Mouse (Mus musculus) forebrain, embryonic 15.5 days (tissue): ENCODE data around the gene Uimc1. TPM values are rescaled to one million over a fixed set of nuclear protein-coding genes. Genes with fewer than 3 reads are reported as not detected.

Source experiments
- ATAC-seq: fragments of 200-750 bp; cut with Nextera tagmentation; replicated peaks from 2 replicates; pipeline ENCODE4 v1.8.0; 2017; ENCODE audit warnings: mild to moderate bottlenecking, moderate TSS enrichment, moderate library complexity
- H3K27ac ChIP-seq: fragments of 300-500 bp; sonication (generic); replicated peaks from 2 replicates; pipeline ENCODE4 v1.5.1; 2015; ENCODE audit warnings: mild to moderate bottlenecking, inconsistent platforms
- H3K27me3 ChIP-seq: fragments of 300-500 bp; sonication (generic); 2 replicates; pipeline ENCODE4 v1.6.1; 2015; ENCODE audit warnings: inconsistent platforms
- H3K36me3 ChIP-seq: fragments of 300-500 bp; sonication (generic); 2 replicates; pipeline ENCODE4 v1.6.1; 2015; ENCODE audit warnings: mild to moderate bottlenecking, inconsistent platforms
- H3K4me1 ChIP-seq: fragments of 300-500 bp; sonication (generic); 2 replicates; pipeline ENCODE4 v1.6.1; 2015; ENCODE audit warnings: inconsistent platforms
- H3K4me2 ChIP-seq: fragments of 300-500 bp; sonication (generic); replicated peaks from 2 replicates; pipeline ENCODE4 v1.6.1; 2015; ENCODE audit warnings: mild to moderate bottlenecking, inconsistent platforms
- H3K4me3 ChIP-seq: fragments of 300-500 bp; sonication (generic); 2 replicates; pipeline ENCODE4 v1.5.1; 2015; ENCODE audit warnings: mild to moderate bottlenecking, inconsistent platforms
- H3K9ac ChIP-seq: fragments of 300-500 bp; sonication (generic); replicated peaks from 2 replicates; pipeline ENCODE4 v1.6.1; 2015; ENCODE audit warnings: mild to moderate bottlenecking, inconsistent platforms
- H3K9me3 ChIP-seq: fragments of 300-500 bp; sonication (generic); 2 replicates; pipeline ENCODE4 v1.6.1; 2016; ENCODE audit warnings: inconsistent platforms
- WGBS: fragments of 180-500 bp; shearing (Covaris S2); methylation state at CpG from one replicate; pipeline ENCODE4 v1.1.7; 2015; ENCODE audit warnings: mixed read lengths; 5-methylcytosine and 5-hydroxymethylcytosine counted together
- polyA plus RNA-seq: library from polyadenylated mRNA; unstranded; fragments of >200 nt; fragmentation: Nextera tagmentation; extraction: Ambion mirVana; gene quantifications from 2 replicates; pipeline ENCODE4 v1.2.1, GENCODE M21; 2015

Uimc1 gene
- polyA plus RNA-seq, 1 experiment from 2014 or later = 23.9 TPM

GRCm38 (mm10) chr13:55022715-55023114, 77.4 kb downstream of the Uimc1 start:
- Histone ChIP-seq H3K27me3 (no peaks in the 10 kb centered on the region), H3K9me3 (no peaks in the 10 kb centered on the region), H3K36me3 (peaks cover 6% of the 10 kb centered on the region; the same call in 1 of the 2 replicates), H3K4me2 (no peak overlapping the region), H3K4me1 (no peaks in the 10 kb centered on the region), H3K27ac (no peak overlapping the region), H3K4me3 (no peak overlapping the region), H3K9ac (no peak overlapping the region)
- 83% methylated on average over 9 of the region's 9 CpGs for WGBS
- ATAC-seq = no peak

DNA sequence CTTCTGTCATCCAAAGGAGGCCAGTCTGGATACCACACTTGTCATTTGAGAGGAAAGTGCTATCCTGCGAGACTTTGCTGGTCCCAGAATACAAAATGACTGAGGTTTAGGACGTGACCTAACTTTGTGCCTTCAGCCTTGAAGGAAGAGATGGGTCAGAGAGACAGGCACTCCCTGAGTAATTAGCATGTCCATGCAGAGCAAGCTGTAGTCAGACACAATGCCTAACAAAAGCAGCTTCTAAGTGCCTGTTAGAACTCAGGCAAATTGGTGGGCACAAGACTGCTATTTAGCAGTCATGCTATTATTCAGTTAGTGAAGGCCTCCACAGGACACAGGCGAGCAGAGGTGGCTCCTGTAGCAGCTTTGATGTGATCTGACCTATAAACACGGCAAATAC, 77.8 kb downstream of the Uimc1 start:
- WGBS = 40% methylated on average over 4 of the region's 4 CpGs

GRCm38 (mm10) chr13:55021194-55021779, 78.8 kb downstream of the Uimc1 start, which contains the start of gene Hk3:
TSS of gene Hk3 (minus strand) at chr13:55021385.
- ATAC-seq = no peak
- WGBS = 90% methylated on average over 13 of the region's 13 CpGs
- H3K9me3 ChIP-seq = no peaks in the 10 kb centered on the region
- no peaks in the 10 kb centered on the region for H3K4me1 ChIP-seq
- no peak within 1 kb of the TSS for H3K27ac ChIP-seq
- H3K4me3 ChIP-seq = no peak within 1 kb of the TSS
- no peak within 1 kb of the TSS for H3K9ac ChIP-seq
- peaks cover 4% of the 10 kb centered on the region; the same call in 1 of the 2 replicates for H3K36me3 ChIP-seq
- no peak within 1 kb of the TSS for H3K4me2 ChIP-seq
- no peaks in the 10 kb centered on the region for H3K27me3 ChIP-seq

More for the DNA sequence above, 77.8 kb downstream of the Uimc1 start:
- Histone ChIP-seq H3K4me1 (no peaks in the 10 kb centered on the region), H3K4me2 (no peak overlapping the region), H3K27ac (no peak overlapping the region), H3K36me3 (peaks cover 4% of the 10 kb centered on the region; the same call in 1 of the 2 replicates), H3K27me3 (no peaks in the 10 kb centered on the region), H3K9me3 (no peaks in the 10 kb centered on the region), H3K4me3 (no peak overlapping the region), H3K9ac (no peak overlapping the region)
- ATAC-seq = no peak

DNA sequence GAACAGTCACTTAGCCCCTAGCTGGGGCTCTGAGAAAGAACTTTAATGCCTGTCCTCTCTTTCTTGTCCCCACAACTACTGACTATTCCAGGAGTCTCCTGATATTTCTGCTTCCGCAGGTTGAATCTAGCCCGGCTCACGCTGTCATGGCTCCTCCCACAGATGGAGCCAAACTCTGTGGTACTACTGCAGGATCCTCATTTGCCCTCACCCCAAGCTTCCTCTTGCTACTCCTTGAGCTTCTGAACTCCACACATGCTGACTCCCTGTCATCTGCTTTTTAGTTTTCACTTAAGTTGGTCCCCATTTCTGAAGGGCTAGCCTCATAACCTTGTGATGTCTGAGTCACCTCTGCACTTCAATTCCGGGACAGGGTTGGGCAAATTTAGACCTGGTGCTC, 80.0 kb downstream of the Uimc1 start:
- Histone ChIP-seq H3K4me2 (no peak overlapping the region), H3K4me3 (no peak overlapping the region), H3K9me3 (no peaks in the 10 kb centered on the region), H3K9ac (no peak overlapping the region), H3K4me1 (no peaks in the 10 kb centered on the region), H3K36me3 (no peaks in the 10 kb centered on the region), H3K27me3 (no peaks in the 10 kb centered on the region), H3K27ac (no peak overlapping the region)
- no peak for ATAC-seq
- WGBS = 94% methylated on average over 4 of the region's 4 CpGs

GRCm38 (mm10) chr13:55019181-55019580, 80.9 kb downstream of the Uimc1 start:
- ATAC-seq = no peak
- no peaks in the 10 kb centered on the region for H3K4me1 ChIP-seq
- H3K4me3 ChIP-seq = no peak overlapping the region
- H3K9me3 ChIP-seq = no peaks in the 10 kb centered on the region
- H3K27ac ChIP-seq = no peak overlapping the region
- H3K36me3 ChIP-seq = no peaks in the 10 kb centered on the region
- no peak overlapping the region for H3K4me2 ChIP-seq
- WGBS = 75% methylated on average over 3 of the region's 3 CpGs
- no peaks in the 10 kb centered on the region for H3K27me3 ChIP-seq
- H3K9ac ChIP-seq = no peak overlapping the region

- H3K36me3 ChIP-seq = no peaks in the 10 kb centered on the region
- H3K9ac ChIP-seq = no peak overlapping the region
- no peak overlapping the region for H3K4me2 ChIP-seq
- no peak overlapping the region for H3K4me3 ChIP-seq
- no peak overlapping the region for H3K27ac ChIP-seq
- H3K4me1 ChIP-seq = no peaks in the 10 kb centered on the region
- no peak for ATAC-seq
- H3K27me3 ChIP-seq = no peaks in the 10 kb centered on the region
- 89% methylated on average over 9 of the region's 9 CpGs for WGBS
- no peaks in the 10 kb centered on the region for H3K9me3 ChIP-seq
These were observed 81.4 kb downstream of the Uimc1 start for GRCm38 (mm10) chr13:55018700-55019099.

GRCm38 (mm10) chr13:55017898-55018599, 82.1 kb downstream of the Uimc1 start:
- no peaks in the 10 kb centered on the region for H3K4me1 ChIP-seq
- no peak overlapping the region for H3K4me3 ChIP-seq
- no peak overlapping the region for H3K27ac ChIP-seq
- no peak overlapping the region for H3K4me2 ChIP-seq
- no peak overlapping the region for H3K9ac ChIP-seq
- H3K9me3 ChIP-seq = no peaks in the 10 kb centered on the region
- H3K36me3 ChIP-seq = no peaks in the 10 kb centered on the region
- WGBS = 82% methylated on average over 8 of the region's 8 CpGs
- H3K27me3 ChIP-seq = no peaks in the 10 kb centered on the region
- no peak for ATAC-seq

GRCm38 (mm10) chr13:55017154-55017897, 82.8 kb downstream of the Uimc1 start:
- Histone ChIP-seq H3K9me3 (no peaks in the 10 kb centered on the region), H3K4me1 (no peaks in the 10 kb centered on the region), H3K4me2 (no peak overlapping the region), H3K36me3 (no peaks in the 10 kb centered on the region), H3K4me3 (no peak overlapping the region), H3K27ac (no peak overlapping the region), H3K27me3 (no peaks in the 10 kb centered on the region), H3K9ac (no peak overlapping the region)
- 88% methylated on average over 12 of the region's 12 CpGs for WGBS
- no peak for ATAC-seq

GRCm38 (mm10) chr13:55014451-55014850, 85.6 kb downstream of the Uimc1 start:
- WGBS = 62% methylated on average over 9 of the region's 9 CpGs
- no peak overlapping the region for H3K4me2 ChIP-seq

GRCm38 (mm10) chr13:55013702-55014344, 86.3 kb downstream of the Uimc1 start:
- H3K4me1 ChIP-seq = peaks cover 4% of the 10 kb centered on the region; the same call in 1 of the 2 replicates
- no peak overlapping the region for H3K4me3 ChIP-seq
- H3K27me3 ChIP-seq = no peaks in the 10 kb centered on the region
- H3K36me3 ChIP-seq = no peaks in the 10 kb centered on the region
- H3K9ac ChIP-seq = no peak overlapping the region
- no peak overlapping the region for H3K27ac ChIP-seq
- H3K9me3 ChIP-seq = no peaks in the 10 kb centered on the region
- 26% methylated on average over 9 of the region's 9 CpGs for WGBS
- ATAC-seq = no peak
- H3K4me2 ChIP-seq = no peak overlapping the region

More at GRCm38 (mm10) chr13:55014451-55014850, 85.6 kb downstream of the Uimc1 start:
- Histone ChIP-seq H3K4me1 (peaks cover 4% of the 10 kb centered on the region; the same call in 1 of the 2 replicates), H3K36me3 (no peaks in the 10 kb centered on the region), H3K9ac (no peak overlapping the region), H3K27me3 (no peaks in the 10 kb centered on the region), H3K9me3 (no peaks in the 10 kb centered on the region), H3K27ac (no peak overlapping the region), H3K4me3 (no peak overlapping the region)
- no peak for ATAC-seq

DNA sequence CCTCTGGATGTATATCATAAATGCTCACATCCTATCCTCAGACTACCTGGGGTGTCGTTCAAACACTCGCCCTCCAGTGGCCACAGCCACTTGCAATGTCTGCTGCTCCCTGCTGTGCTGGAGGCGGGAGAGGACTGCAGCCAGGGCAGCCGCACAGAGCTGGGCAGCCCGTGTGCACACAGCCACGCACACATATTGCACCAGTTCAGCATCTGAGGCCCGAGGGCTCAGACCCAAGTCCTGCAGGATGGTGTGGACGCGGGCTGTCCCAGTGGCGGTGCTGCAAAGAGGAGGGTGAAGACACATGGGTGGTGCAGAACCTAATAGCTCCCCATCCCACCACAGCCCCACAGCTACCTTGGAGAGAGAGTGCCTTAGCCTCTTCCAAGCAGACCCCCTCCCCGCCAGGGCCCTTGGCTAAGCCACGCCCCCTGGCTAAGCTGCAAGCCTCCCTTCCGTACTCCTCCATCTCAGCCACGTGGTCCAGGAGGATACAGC, 88.1 kb downstream of the Uimc1 start:
- peaks cover 4% of the 10 kb centered on the region; the same call in 1 of the 2 replicates for H3K4me1 ChIP-seq
- no peaks in the 10 kb centered on the region for H3K9me3 ChIP-seq
- no peak overlapping the region for H3K4me3 ChIP-seq
- peak overlapping the region; percentile 1; the same call in 1 of the 2 replicates for H3K4me2 ChIP-seq
- no peaks in the 10 kb centered on the region for H3K36me3 ChIP-seq
- no peaks in the 10 kb centered on the region for H3K27me3 ChIP-seq
- no peak overlapping the region for H3K27ac ChIP-seq
- peak; percentile 31; the same call in 1 of the 2 replicates for ATAC-seq
- 5% methylated on average over 14 of the region's 14 CpGs for WGBS
- H3K9ac ChIP-seq = no peak overlapping the region
